Mouse (Mus musculus) kidney, embryonic 14.5 days (tissue): ENCODE measurements around the gene Sh3bgrl3. TPM values are rescaled to one million over a fixed set of nuclear protein-coding genes. Genes with fewer than 3 reads are reported as not detected.
A peak's percentile ranks its signal among the peaks of the same experiment; 100 is the strongest.

ENCODE experiments used
- ATAC-seq: fragments of 200-750 bp; cut with Nextera tagmentation; 2 replicates; pipeline ENCODE4 v1.8.0; 2017; ENCODE audit warnings: moderate number of reproducible peaks, mild to moderate bottlenecking, moderate TSS enrichment, moderate library complexity; ENCODE audit not compliant: low FRiP score, low TSS enrichment
- H3K27ac ChIP-seq: fragments of 300-500 bp; sonication (generic); 2 replicates; pipeline ENCODE4 v1.5.1; 2014; ENCODE audit warnings: low read depth, mild to moderate bottlenecking, low read length, moderate library complexity, mixed read lengths
- H3K27me3 ChIP-seq: fragments of 300-500 bp; sonication (generic); 2 replicates; pipeline ENCODE4 v1.6.1; 2014; ENCODE audit warnings: mild to moderate bottlenecking, low read length; ENCODE audit not compliant: control insufficient read depth, insufficient read depth
- H3K36me3 ChIP-seq: fragments of 300-500 bp; sonication (generic); 2 replicates; pipeline ENCODE4 v1.6.1; 2014; ENCODE audit warnings: low read length, mixed read lengths; ENCODE audit not compliant: control insufficient read depth, insufficient read depth
- H3K4me1 ChIP-seq: fragments of 300-500 bp; sonication (generic); 2 replicates; pipeline ENCODE4 v1.6.1; 2014; ENCODE audit warnings: low read length, mixed read lengths; ENCODE audit not compliant: control insufficient read depth, insufficient read depth
- H3K4me2 ChIP-seq: fragments of 300-500 bp; sonication (generic); replicated peaks from 2 replicates; pipeline ENCODE4 v1.6.1; 2014; ENCODE audit warnings: low read depth, mild to moderate bottlenecking, low read length
- H3K4me3 ChIP-seq: fragments of 300-500 bp; sonication (generic); 2 replicates; pipeline ENCODE4 v1.5.1; 2014; ENCODE audit warnings: mild to moderate bottlenecking, low read length
- H3K9ac ChIP-seq: fragments of 300-500 bp; sonication (generic); 2 replicates; pipeline ENCODE4 v1.6.1; 2014; ENCODE audit warnings: low read depth, mild to moderate bottlenecking, low read length, moderate library complexity
- H3K9me3 ChIP-seq: fragments of 300-500 bp; sonication (generic); 2 replicates; pipeline ENCODE4 v1.6.1; 2016; ENCODE audit warnings: low read length; ENCODE audit not compliant: control insufficient read depth
- WGBS: fragments of 180-500 bp; shearing (Covaris S2); extraction: QIAGEN DNeasy Blood & Tissue Kit; methylation state at CpG from one replicate; pipeline ENCODE4 v1.1.7; 2014; 5-methylcytosine and 5-hydroxymethylcytosine counted together
- polyA plus RNA-seq: library from polyadenylated mRNA; unstranded; fragments of >200 nt; fragmentation: Nextera tagmentation; extraction: Ambion mirVana; gene quantifications from 2 replicates; pipeline ENCODE4 v1.2.1, GENCODE M21; 2014

Gene Sh3bgrl3
- polyA plus RNA-seq, 1 experiment from 2014 or later: 424 TPM

DNA sequence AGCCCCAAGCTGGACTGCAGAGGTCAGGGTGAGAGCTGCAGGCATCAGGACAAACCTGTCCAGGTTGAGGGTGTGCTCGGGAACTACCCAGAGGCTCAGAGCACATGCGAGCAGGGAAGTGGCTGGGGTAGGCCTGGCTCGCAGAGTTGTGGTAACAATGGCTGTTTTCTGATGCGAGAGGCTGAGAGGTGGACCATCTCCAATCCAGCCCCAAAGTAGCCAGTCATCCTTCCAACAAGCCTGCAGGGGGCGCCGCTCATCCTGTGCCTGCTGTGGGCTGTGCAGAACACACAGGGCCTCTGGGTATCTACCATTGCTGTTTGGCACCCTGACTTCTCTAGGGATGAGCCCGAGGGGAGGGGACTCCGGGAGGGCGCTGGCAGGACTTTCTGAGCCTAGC is 8.9 kb downstream of the Sh3bgrl3 start:
- Histone ChIP-seq H3K9ac (no peak overlapping the region), H3K4me2 (no peak overlapping the region), H3K9me3 (no peaks in the 10 kb centered on the region), H3K36me3 (no peaks in the 10 kb centered on the region), H3K27ac (no peak overlapping the region), H3K4me1 (0 out of 2 replicates have a peak, but pooled peaks cover 10% of the 10 kb centered on the region), H3K27me3 (no peaks in the 10 kb centered on the region), H3K4me3 (no peak overlapping the region)
- ATAC-seq: no peak
- WGBS: 70% methylated on average over 9 of the region's 9 CpGs

DNA sequence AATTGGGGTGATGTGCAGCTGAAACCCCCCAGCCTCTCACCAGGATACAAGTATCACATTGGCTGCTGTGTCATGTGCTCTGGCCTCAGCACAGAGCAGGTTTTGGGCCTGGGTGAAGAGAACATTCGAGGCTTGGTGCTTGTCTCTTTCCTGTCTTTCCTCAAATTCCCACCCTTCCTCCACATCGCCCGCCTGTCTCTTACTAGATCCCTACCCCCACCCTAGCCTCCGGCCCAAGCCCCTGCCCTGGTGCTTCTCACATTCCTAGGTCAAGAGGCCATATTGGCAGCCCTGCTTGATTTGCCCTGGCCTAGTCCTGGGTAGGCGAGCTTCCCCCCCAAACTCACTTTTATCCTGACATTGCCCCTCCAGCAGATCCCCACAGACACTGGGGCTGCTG is 9.5 kb downstream of the Sh3bgrl3 start:
- H3K27ac ChIP-seq: no peak overlapping the region
- no peak for ATAC-seq
- no peak overlapping the region for H3K4me3 ChIP-seq
- no peak overlapping the region for H3K9ac ChIP-seq
- no peaks in the 10 kb centered on the region for H3K36me3 ChIP-seq
- H3K9me3 ChIP-seq: no peaks in the 10 kb centered on the region
- 68% methylated on average over 5 of the region's 5 CpGs for WGBS
- H3K4me2 ChIP-seq: no peak overlapping the region
- no peaks in the 10 kb centered on the region for H3K27me3 ChIP-seq
- H3K4me1 ChIP-seq: 0 out of 2 replicates have a peak, but pooled peaks cover 10% of the 10 kb centered on the region

- ATAC-seq: no peak
- Histone ChIP-seq H3K27ac (no peak overlapping the region), H3K9me3 (no peaks in the 10 kb centered on the region), H3K27me3 (no peaks in the 10 kb centered on the region), H3K4me1 (peaks cover 15% of the 10 kb centered on the region; the same call in 1 of the 2 replicates), H3K36me3 (no peaks in the 10 kb centered on the region), H3K4me2 (no peak overlapping the region), H3K9ac (no peak overlapping the region), H3K4me3 (no peak overlapping the region)
- WGBS: 75% methylated on average over 14 of the region's 14 CpGs
These were observed 10.3 kb downstream of the Sh3bgrl3 start for GRCm38 (mm10) chr4:134118126-134118800.

DNA sequence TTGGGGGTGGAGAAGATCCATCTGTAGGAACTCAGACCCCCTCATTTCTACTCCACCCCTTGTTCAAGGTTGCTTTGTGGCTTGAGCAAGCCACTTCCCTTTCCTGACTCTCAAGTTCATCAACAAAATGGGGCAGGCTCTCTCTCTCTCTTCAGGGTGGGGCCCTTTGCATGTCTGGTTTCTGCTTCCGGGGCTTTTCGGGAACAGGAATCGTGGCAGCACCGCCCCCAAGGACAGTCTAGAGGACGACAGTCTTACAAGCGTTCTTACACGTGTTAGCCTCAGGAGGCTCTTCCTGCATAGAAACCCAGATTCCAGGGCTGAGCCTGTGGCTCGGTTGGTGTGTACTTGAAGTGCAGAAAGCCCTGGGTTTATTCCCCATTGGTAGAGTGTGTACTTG is 11.6 kb downstream of the Sh3bgrl3 start:
- WGBS: 76% methylated on average over 8 of the region's 8 CpGs
- Histone ChIP-seq H3K27me3 (no peaks in the 10 kb centered on the region), H3K9ac (no peak overlapping the region), H3K4me2 (no peak overlapping the region), H3K4me1 (peaks cover 11% of the 10 kb centered on the region; the same call in 1 of the 2 replicates), H3K27ac (no peak overlapping the region), H3K9me3 (no peaks in the 10 kb centered on the region), H3K36me3 (no peaks in the 10 kb centered on the region), H3K4me3 (no peak overlapping the region)
- ATAC-seq: no peak

GRCm38 (mm10) chr4:134116501-134116900 is 12.1 kb downstream of the Sh3bgrl3 start:
- Histone ChIP-seq H3K4me3 (no peak overlapping the region), H3K27me3 (no peaks in the 10 kb centered on the region), H3K27ac (no peak overlapping the region), H3K9ac (no peak overlapping the region), H3K4me1 (peaks cover 11% of the 10 kb centered on the region; the same call in 1 of the 2 replicates), H3K36me3 (no peaks in the 10 kb centered on the region), H3K4me2 (no peak overlapping the region), H3K9me3 (no peaks in the 10 kb centered on the region)
- 73% methylated on average over 2 of the region's 2 CpGs for WGBS
- ATAC-seq: no peak

- Histone ChIP-seq H3K27me3 (no peaks in the 10 kb centered on the region), H3K4me1 (peaks cover 11% of the 10 kb centered on the region; the same call in 1 of the 2 replicates), H3K4me3 (no peak overlapping the region), H3K27ac (0 out of 2 replicates have a peak overlapping the region, but pooled peaks have one; percentile 30), H3K36me3 (no peaks in the 10 kb centered on the region), H3K4me2 (no peak overlapping the region), H3K9me3 (no peaks in the 10 kb centered on the region), H3K9ac (no peak overlapping the region)
- 82% methylated on average over 16 of the region's 16 CpGs for WGBS
- ATAC-seq: no peak
These were observed 13.1 kb downstream of the Sh3bgrl3 start for GRCm38 (mm10) chr4:134115215-134116144.

GRCm38 (mm10) chr4:134114038-134114437 is 14.6 kb downstream of the Sh3bgrl3 start:
- Histone ChIP-seq H3K27ac (no peak overlapping the region), H3K4me3 (no peak overlapping the region), H3K4me2 (no peak overlapping the region), H3K4me1 (peaks cover 11% of the 10 kb centered on the region; the same call in 1 of the 2 replicates), H3K9me3 (no peaks in the 10 kb centered on the region), H3K36me3 (no peaks in the 10 kb centered on the region), H3K27me3 (no peaks in the 10 kb centered on the region), H3K9ac (no peak overlapping the region)
- ATAC-seq: no peak
- WGBS: 90% methylated on average over 4 of the region's 4 CpGs

GRCm38 (mm10) chr4:134113356-134113994 is 15.1 kb downstream of the Sh3bgrl3 start:
- H3K4me1 ChIP-seq: peaks cover 8% of the 10 kb centered on the region; the same call in 1 of the 2 replicates
- no peak for ATAC-seq
- no peak overlapping the region for H3K9ac ChIP-seq
- no peak overlapping the region for H3K27ac ChIP-seq
- H3K4me3 ChIP-seq: no peak overlapping the region
- H3K4me2 ChIP-seq: no peak overlapping the region
- H3K27me3 ChIP-seq: no peaks in the 10 kb centered on the region
- WGBS: 60% methylated on average over 10 of the region's 10 CpGs
- H3K9me3 ChIP-seq: no peaks in the 10 kb centered on the region
- no peaks in the 10 kb centered on the region for H3K36me3 ChIP-seq
